Mouse (Mus musculus) telencephalon, adult 2 months (tissue): ENCODE measurements around the gene 1700003E16Rik.
"Not testable (repeated sequence)": the region's sequence is repeated elsewhere in the genome, so short reads cannot be mapped to it uniquely, and the experiment has no call there.

Experiments
- DNase-seq: peaks from one replicate; pipeline ENCODE4 v3.0.0-alpha.2; 2011; ENCODE audit warnings: low read depth, low spot score

1700003E16Rik gene

GRCm38 (mm10) chr6:83159456-83159855 lies 3.3 kb downstream of the 1700003E16Rik start:
- DNase-seq, result not testable (repeated sequence)

GRCm38 (mm10) chr6:83161442-83161841 lies 5.2 kb downstream of the 1700003E16Rik start:
- DNase-seq, result no peak

GRCm38 (mm10) chr6:83161921-83162641 lies 5.9 kb downstream of the 1700003E16Rik start:
- DNase-seq, result no peak

DNA sequence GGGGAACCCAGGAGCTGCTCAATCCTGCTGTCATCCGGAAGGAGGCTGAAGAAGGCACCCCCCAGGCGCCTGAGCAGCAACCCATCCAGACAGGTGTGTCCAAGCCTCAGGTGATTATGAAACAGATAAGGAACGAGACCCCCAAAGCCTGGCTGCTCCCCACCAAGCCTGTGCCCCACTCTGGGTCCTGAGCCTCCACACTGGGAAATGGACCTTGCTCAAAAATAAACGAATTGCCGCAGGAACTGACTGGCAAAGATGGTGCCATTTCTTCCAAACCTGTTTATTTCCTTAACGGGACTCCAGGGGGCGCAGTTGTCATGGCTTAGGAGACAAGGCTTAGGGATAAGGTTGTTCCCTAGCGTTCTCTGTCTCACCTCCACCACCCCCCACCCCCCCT lies 6.5 kb downstream of the 1700003E16Rik start:
- DNase-seq, result no peak

- DNase-seq, result no peak
Observed at GRCm38 (mm10) chr6:83165026-83165606, 8.9 kb downstream of the 1700003E16Rik start.

DNA sequence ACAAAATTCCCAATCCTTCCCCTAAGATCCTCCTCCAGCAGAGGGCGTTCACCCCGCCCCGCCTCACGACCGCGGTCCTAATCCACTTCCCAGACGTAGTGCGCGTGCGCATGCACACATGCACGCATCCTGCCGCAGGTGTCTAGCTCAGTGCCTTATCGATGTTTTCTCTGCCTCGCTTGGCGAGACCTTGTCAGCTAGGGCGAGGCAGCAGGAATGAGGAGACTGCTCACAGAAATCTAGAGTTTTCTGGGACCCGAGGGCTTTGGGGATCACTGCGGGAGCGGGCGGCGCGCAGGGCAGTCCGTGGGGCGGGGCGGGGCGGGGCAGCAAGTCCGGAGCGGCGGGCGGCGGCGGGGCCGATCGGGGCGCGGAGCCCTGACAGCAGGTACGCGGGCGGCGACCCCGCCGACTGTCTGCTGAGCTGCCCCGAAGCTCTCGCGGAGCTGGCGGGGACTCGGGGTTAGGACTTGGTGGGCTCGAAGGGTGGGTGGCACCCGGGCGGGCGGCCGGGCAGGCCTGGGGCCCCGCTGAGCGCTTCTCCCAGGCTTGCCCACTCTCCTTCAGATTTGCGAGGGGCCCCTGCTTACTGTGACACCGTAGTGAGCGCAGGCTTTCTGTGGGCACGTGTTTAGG lies 9.5 kb downstream of the 1700003E16Rik start, which contains the start of gene Dctn1:
Gene Dctn1 (plus strand): TSS at position 314 of the 636 bp plus-strand sequence.
- peak; percentile 88 for DNase-seq

- no peak for DNase-seq
Observed at GRCm38 (mm10) chr6:83166243-83166630, 10.0 kb downstream of the 1700003E16Rik start.

GRCm38 (mm10) chr6:83169872-83170271 lies 13.7 kb downstream of the 1700003E16Rik start:
- no peak for DNase-seq

DNA sequence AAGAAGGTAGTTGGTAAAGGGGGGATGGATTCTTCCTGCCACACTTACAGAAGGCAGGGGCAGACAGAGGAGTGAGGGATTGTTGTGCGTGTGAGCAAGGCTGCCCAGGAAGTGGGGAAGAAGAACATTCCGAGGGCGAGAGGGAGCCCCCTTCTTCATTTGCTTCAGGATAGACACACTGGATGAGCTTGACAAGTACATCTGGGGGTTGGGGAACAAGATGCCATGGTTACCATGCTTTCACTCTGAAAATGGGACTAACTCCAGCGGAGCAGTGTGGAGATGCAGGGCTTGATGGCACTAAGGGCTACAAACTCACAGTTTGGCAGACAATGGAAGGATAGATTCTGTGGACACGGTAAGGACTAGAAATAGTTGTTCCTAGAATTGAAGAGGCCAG lies 14.9 kb downstream of the 1700003E16Rik start:
- no peak for DNase-seq

GRCm38 (mm10) chr6:83172240-83172920 lies 16.2 kb downstream of the 1700003E16Rik start:
- peak; percentile 84 for DNase-seq

GRCm38 (mm10) chr6:83175996-83176395 lies 19.8 kb downstream of the 1700003E16Rik start:
- DNase-seq, result no peak

DNA sequence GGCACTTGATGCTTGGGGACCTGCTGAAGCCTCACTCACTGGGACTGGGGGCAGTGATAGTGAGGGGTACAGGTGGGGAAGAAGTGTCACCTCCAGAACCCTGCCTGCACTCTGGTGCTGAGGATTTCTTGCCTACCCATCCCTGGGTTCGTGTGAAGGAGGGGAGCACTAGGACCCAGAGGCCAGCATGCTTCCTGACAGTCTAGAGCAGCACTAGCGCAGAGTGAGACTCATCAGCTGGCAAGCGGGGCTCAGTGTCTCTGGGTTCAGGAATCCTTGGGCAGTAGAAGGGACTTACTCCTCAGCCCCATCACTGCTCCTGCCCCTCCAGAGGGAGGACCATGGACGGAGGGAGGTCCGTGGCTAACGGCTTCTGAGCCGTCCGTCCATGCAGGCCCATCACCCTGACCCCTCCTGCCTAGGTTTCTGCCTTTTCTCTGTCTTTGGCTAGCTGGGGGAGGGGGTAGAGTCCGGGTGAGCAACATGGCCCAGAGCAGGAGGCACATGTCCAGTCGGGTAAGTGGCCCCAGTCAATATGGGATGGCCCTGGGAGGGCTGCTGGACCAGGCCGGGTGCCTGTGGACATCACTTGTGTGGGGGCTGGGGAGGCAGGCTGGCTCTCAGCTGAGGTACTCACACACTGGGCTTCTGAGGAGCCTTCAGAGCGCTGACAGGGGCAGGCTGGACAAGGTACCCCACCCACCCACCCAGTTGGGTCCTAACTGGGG lies 23.4 kb downstream of the 1700003E16Rik start:
- DNase-seq, result peak; percentile 89

GRCm38 (mm10) chr6:83180605-83181004 lies 24.4 kb downstream of the 1700003E16Rik start:
- no peak for DNase-seq

GRCm38 (mm10) chr6:83184858-83185435 lies 28.7 kb downstream of the 1700003E16Rik start:
- no peak for DNase-seq

- DNase-seq, result peak; percentile 93
Observed at GRCm38 (mm10) chr6:83185895-83186861, 30.0 kb downstream of the 1700003E16Rik start.

- DNase-seq, result no peak
Observed at GRCm38 (mm10) chr6:83186946-83187345, 30.7 kb downstream of the 1700003E16Rik start.

DNA sequence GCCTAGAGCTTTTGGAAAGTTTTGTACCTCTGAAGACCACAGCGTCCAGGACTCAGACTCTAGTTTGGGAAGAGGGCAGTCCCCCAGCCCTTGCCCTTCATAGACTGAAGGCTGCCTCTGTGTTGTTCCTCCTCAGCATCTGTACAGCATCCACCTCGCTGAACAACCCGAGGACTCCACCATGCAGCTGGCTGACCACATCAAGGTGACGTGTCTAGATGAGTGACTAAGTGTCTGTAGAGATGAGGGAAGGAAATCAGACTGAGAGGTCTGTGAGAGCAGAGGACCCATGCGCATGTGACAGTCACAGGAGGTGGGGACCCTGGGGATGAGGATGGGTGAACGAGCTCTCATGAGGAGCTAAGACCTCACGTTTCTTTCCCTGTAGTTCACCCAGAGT lies 37.4 kb downstream of the 1700003E16Rik start:
- no peak for DNase-seq

DNA sequence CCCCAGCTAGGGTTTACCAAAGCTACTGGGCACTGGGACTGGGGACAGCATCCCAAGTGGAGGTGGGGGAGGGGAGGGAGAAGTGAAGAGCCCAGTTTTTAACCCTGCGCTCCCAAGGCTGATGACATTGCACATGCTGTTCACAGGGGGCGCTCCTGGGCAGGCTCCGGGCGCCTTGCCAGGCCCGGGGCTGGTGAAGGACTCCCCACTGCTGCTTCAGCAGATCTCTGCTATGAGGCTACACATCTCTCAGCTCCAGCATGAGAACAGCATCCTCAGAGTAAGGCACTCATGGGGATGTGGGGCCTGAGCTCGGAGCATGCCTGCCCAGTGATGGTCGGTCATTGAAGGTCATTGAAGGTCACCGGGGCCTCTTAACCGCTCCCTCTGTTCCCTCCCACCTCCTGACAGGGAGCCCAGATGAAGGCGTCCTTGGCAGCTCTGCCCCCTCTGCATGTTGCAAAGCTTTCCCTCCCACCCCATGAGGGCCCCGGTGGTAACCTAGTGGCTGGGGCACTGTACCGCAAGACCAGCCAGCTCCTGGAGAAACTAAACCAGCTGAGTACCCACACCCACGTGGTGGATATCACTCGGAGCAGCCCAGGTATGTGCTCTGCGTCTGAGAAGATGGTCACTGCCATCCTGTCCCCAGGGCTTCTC lies 41.3 kb downstream of the 1700003E16Rik start:
- DNase-seq, result no peak

DNA sequence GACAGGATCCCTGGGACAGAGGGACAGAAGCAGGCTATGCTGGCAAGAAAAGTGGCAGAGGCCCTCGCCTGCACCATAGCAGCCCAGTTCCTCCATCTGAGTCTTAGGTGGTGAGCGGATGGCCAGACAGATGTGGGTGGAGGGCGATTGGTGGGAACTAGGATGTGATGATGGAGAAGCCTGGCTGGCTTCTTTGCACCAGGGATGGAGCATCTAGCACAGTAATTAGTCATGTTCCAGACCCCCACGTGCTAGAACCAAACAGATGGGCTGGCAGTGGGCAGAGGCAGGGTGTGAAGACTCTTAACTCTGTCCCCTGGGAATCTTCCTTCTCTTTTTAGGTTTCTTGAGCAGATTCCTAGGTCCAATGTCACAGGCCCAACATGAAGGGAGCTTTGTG lies 47.1 kb downstream of the 1700003E16Rik start:
- no peak for DNase-seq
